Mouse (Mus musculus): ENCODE measurements around the gene Nhsl2. TPM values are rescaled to one million over a fixed set of nuclear protein-coding genes. Genes with fewer than 3 reads are reported as not detected.

Gene Nhsl2
- polyA plus RNA-seq, 1 experiment from 2014 or later = 17.2 TPM

GRCm38 (mm10) chrX:101863666-101864378, 14.6 kb downstream of the Nhsl2 start:
- Histone ChIP-seq H3K4me1 (ENCODE audit: control insufficient read depth, insufficient read depth, low read length) (no peaks in the 10 kb centered on the region), H3K4me3 (ENCODE audit: low read depth, low read length) (no peak overlapping the region), H3K36me3 (ENCODE audit: control insufficient read depth, insufficient read depth, low read length) (no peaks in the 10 kb centered on the region), H3K27me3 (ENCODE audit: control insufficient read depth, insufficient read depth, low read length) (no peaks in the 10 kb centered on the region), H3K27ac (ENCODE audit: low read depth, low read length) (no peak overlapping the region), H3K4me2 (no peak overlapping the region), H3K9me3 (replicated peaks; ENCODE audit: control insufficient read depth, low read length) (no peaks in the 10 kb centered on the region), H3K9ac (ENCODE audit: low read depth, low read length) (no peak overlapping the region)
- 40% methylated on average over 4 of the region's 4 CpGs for WGBS (ENCODE audit: insufficient replicate concordance)
- no peak for ATAC-seq (replicated peaks; ENCODE audit: insufficient number of reproducible peaks, low FRiP score, low TSS enrichment)

- Histone ChIP-seq H3K27me3 (ENCODE audit: control insufficient read depth, insufficient read depth, low read length) (no peaks in the 10 kb centered on the region), H3K4me2 (no peak overlapping the region), H3K9me3 (replicated peaks; ENCODE audit: control insufficient read depth, low read length) (no peaks in the 10 kb centered on the region), H3K27ac (ENCODE audit: low read depth, low read length) (no peak overlapping the region), H3K36me3 (ENCODE audit: control insufficient read depth, insufficient read depth, low read length) (no peaks in the 10 kb centered on the region), H3K9ac (ENCODE audit: low read depth, low read length) (no peak overlapping the region), H3K4me1 (ENCODE audit: control insufficient read depth, insufficient read depth, low read length) (no peaks in the 10 kb centered on the region), H3K4me3 (ENCODE audit: low read depth, low read length) (no peak overlapping the region)
- WGBS (ENCODE audit: insufficient replicate concordance) = 63% methylated on average over 5 of the region's 5 CpGs
- ATAC-seq (replicated peaks; ENCODE audit: insufficient number of reproducible peaks, low FRiP score, low TSS enrichment) = no peak
These were observed 15.6 kb downstream of the Nhsl2 start for GRCm38 (mm10) chrX:101864788-101865187.

GRCm38 (mm10) chrX:101874147-101874546, 25.0 kb downstream of the Nhsl2 start:
- Histone ChIP-seq H3K4me3 (ENCODE audit: low read depth, low read length) (no peak overlapping the region), H3K27ac (ENCODE audit: low read depth, low read length) (peak overlapping the region; percentile 50), H3K9ac (ENCODE audit: low read depth, low read length) (no peak overlapping the region), H3K27me3 (ENCODE audit: control insufficient read depth, insufficient read depth, low read length) (peaks cover 11% of the 10 kb centered on the region), H3K36me3 (ENCODE audit: control insufficient read depth, insufficient read depth, low read length) (no peaks in the 10 kb centered on the region), H3K4me1 (ENCODE audit: control insufficient read depth, insufficient read depth, low read length) (peaks cover 17% of the 10 kb centered on the region), H3K4me2 (peak overlapping the region; percentile 8), H3K9me3 (replicated peaks; ENCODE audit: control insufficient read depth, low read length) (no peaks in the 10 kb centered on the region)
- ATAC-seq (replicated peaks; ENCODE audit: insufficient number of reproducible peaks, low FRiP score, low TSS enrichment) = no peak
- 47% methylated on average over 3 of the region's 3 CpGs for WGBS (ENCODE audit: insufficient replicate concordance)

- H3K27me3 ChIP-seq (ENCODE audit: control insufficient read depth, insufficient read depth, low read length) = peaks cover 11% of the 10 kb centered on the region
- H3K27ac ChIP-seq (ENCODE audit: low read depth, low read length) = peak overlapping the region; percentile 50; the same call in 1 of the 2 replicates
- H3K9me3 ChIP-seq (replicated peaks; ENCODE audit: control insufficient read depth, low read length) = no peaks in the 10 kb centered on the region
- H3K4me1 ChIP-seq (ENCODE audit: control insufficient read depth, insufficient read depth, low read length) = peaks cover 17% of the 10 kb centered on the region
- WGBS (ENCODE audit: insufficient replicate concordance) = 40% methylated on average over 2 of the region's 2 CpGs
- H3K4me2 ChIP-seq = no peak overlapping the region
- no peak overlapping the region for H3K4me3 ChIP-seq (ENCODE audit: low read depth, low read length)
- H3K9ac ChIP-seq (ENCODE audit: low read depth, low read length) = no peak overlapping the region
- no peak for ATAC-seq (replicated peaks; ENCODE audit: insufficient number of reproducible peaks, low FRiP score, low TSS enrichment)
- no peaks in the 10 kb centered on the region for H3K36me3 ChIP-seq (ENCODE audit: control insufficient read depth, insufficient read depth, low read length)
These were observed 25.7 kb downstream of the Nhsl2 start for GRCm38 (mm10) chrX:101874901-101875300.

GRCm38 (mm10) chrX:101876136-101876535, 27.0 kb downstream of the Nhsl2 start:
- H3K4me1 ChIP-seq (ENCODE audit: control insufficient read depth, insufficient read depth, low read length) = peaks cover 17% of the 10 kb centered on the region
- 46% methylated on average over 2 of the region's 2 CpGs for WGBS (ENCODE audit: insufficient replicate concordance)
- H3K4me3 ChIP-seq (ENCODE audit: low read depth, low read length) = no peak overlapping the region
- no peak overlapping the region for H3K4me2 ChIP-seq
- H3K27me3 ChIP-seq (ENCODE audit: control insufficient read depth, insufficient read depth, low read length) = peaks cover 17% of the 10 kb centered on the region
- no peak overlapping the region for H3K9ac ChIP-seq (ENCODE audit: low read depth, low read length)
- no peak for ATAC-seq (replicated peaks; ENCODE audit: insufficient number of reproducible peaks, low FRiP score, low TSS enrichment)
- no peak overlapping the region for H3K27ac ChIP-seq (ENCODE audit: low read depth, low read length)
- H3K9me3 ChIP-seq (replicated peaks; ENCODE audit: control insufficient read depth, low read length) = no peaks in the 10 kb centered on the region
- no peaks in the 10 kb centered on the region for H3K36me3 ChIP-seq (ENCODE audit: control insufficient read depth, insufficient read depth, low read length)

GRCm38 (mm10) chrX:101877840-101878239, 28.7 kb downstream of the Nhsl2 start:
- Histone ChIP-seq H3K27ac (ENCODE audit: low read depth, low read length) (no peak overlapping the region), H3K4me1 (ENCODE audit: control insufficient read depth, insufficient read depth, low read length) (peaks cover 22% of the 10 kb centered on the region), H3K27me3 (ENCODE audit: control insufficient read depth, insufficient read depth, low read length) (peaks cover 18% of the 10 kb centered on the region), H3K9ac (ENCODE audit: low read depth, low read length) (no peak overlapping the region), H3K9me3 (replicated peaks; ENCODE audit: control insufficient read depth, low read length) (no peaks in the 10 kb centered on the region), H3K4me2 (no peak overlapping the region), H3K36me3 (ENCODE audit: control insufficient read depth, insufficient read depth, low read length) (no peaks in the 10 kb centered on the region), H3K4me3 (ENCODE audit: low read depth, low read length) (no peak overlapping the region)
- ATAC-seq (replicated peaks; ENCODE audit: insufficient number of reproducible peaks, low FRiP score, low TSS enrichment) = no peak
- WGBS (ENCODE audit: insufficient replicate concordance) = 65% methylated on average over 4 of the region's 4 CpGs

GRCm38 (mm10) chrX:101878546-101878945, 29.4 kb downstream of the Nhsl2 start:
- no peaks in the 10 kb centered on the region for H3K9me3 ChIP-seq (replicated peaks; ENCODE audit: control insufficient read depth, low read length)
- WGBS (ENCODE audit: insufficient replicate concordance) = 35% methylated on average over 4 of the region's 4 CpGs
- no peak overlapping the region for H3K4me2 ChIP-seq
- peaks cover 18% of the 10 kb centered on the region for H3K27me3 ChIP-seq (ENCODE audit: control insufficient read depth, insufficient read depth, low read length)
- no peak overlapping the region for H3K4me3 ChIP-seq (ENCODE audit: low read depth, low read length)
- H3K4me1 ChIP-seq (ENCODE audit: control insufficient read depth, insufficient read depth, low read length) = peaks cover 24% of the 10 kb centered on the region
- H3K36me3 ChIP-seq (ENCODE audit: control insufficient read depth, insufficient read depth, low read length) = no peaks in the 10 kb centered on the region
- H3K27ac ChIP-seq (ENCODE audit: low read depth, low read length) = no peak overlapping the region
- no peak for ATAC-seq (replicated peaks; ENCODE audit: insufficient number of reproducible peaks, low FRiP score, low TSS enrichment)
- no peak overlapping the region for H3K9ac ChIP-seq (ENCODE audit: low read depth, low read length)

GRCm38 (mm10) chrX:101882141-101882751, 33.1 kb downstream of the Nhsl2 start:
- 22% methylated on average over 3 of the region's 3 CpGs for WGBS (ENCODE audit: insufficient replicate concordance)
- peak overlapping the region; percentile 16; the same call in 1 of the 2 replicates for H3K27ac ChIP-seq (ENCODE audit: low read depth, low read length)

More at GRCm38 (mm10) chrX:101882141-101882751, 33.1 kb downstream of the Nhsl2 start:
- Histone ChIP-seq H3K9ac (ENCODE audit: low read depth, low read length) (no peak overlapping the region), H3K4me3 (ENCODE audit: low read depth, low read length) (no peak overlapping the region), H3K27me3 (ENCODE audit: control insufficient read depth, insufficient read depth, low read length) (peaks cover 13% of the 10 kb centered on the region), H3K36me3 (ENCODE audit: control insufficient read depth, insufficient read depth, low read length) (no peaks in the 10 kb centered on the region), H3K4me1 (ENCODE audit: control insufficient read depth, insufficient read depth, low read length) (peaks cover 15% of the 10 kb centered on the region; the same call in 1 of the 2 replicates), H3K9me3 (replicated peaks; ENCODE audit: control insufficient read depth, low read length) (no peaks in the 10 kb centered on the region), H3K4me2 (no peak overlapping the region)
- no peak; the same call in 1 of the 2 replicates for ATAC-seq (replicated peaks; ENCODE audit: insufficient number of reproducible peaks, low FRiP score, low TSS enrichment)

Measured in heart, embryonic 11.5 days (tissue).